Mouse (Mus musculus): ENCODE results near the gene Epb41.

Epb41 gene

DNA sequence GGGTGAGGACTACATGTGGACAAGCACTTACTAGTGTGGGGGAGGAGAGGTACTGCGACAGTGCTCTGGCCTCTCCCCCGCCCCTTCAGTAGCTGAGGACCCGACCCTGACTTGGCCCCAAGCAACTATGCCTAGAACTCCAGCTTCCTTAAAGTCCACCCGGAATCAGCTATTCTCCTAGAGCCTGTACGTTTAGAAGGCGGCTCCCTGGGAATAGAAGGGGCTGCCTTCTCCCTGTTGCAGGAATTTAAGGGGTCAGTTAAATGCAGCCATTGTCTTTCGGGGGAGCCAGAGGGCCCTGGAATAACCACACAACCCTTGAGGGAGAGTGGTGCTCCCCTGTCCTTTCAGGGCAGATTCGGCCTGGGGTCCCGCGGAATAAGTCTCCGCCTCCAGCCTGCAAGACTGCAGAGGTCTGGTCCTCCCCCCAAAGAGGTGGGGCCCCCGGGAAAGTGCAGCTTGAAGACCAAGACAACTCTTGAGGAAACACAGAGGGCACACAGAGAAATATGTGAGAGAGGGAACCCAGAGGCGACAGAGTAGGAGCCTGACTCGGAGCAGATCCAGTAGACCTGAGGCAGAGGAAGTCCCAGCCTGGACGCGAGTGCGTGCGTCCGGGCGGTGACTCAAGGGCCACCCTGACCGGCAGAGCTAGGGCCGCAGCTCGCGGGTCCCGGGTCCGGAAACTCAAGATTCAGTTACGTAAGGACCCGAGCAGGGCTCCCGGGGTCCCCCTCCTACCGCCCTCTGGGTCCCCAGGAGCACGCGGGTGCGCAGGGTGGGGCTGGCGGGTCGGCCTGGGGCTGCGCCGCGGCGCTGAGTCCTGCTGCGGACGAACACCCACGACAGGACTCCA lies 816 bp downstream of the Epb41 start, which contains the start of gene Gm10300:
Gene Gm10300 (plus strand): TSS at position 621 of the 856 bp plus-strand sequence.
- peak; percentile 64 for DNase-seq

DNA sequence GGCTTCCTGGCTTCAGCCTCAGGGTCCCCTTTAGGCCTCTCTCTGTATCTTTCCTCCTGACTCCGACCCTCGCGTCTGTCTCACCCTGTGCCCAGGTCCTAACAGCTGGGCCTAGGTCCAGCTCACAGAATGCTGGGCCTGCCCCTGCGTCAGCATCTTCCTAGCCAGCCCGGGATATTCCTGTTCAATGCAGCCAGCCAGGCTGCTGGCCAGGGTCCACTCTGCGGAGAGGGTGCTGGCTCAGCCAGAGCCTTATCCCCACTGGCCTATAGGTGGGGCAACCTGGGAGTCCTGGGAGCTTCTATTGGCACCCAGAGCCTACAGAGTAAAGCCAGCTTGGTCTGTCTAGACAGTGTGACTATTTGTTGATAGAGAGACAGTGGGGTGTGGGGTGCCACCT lies 2.2 kb downstream of the Epb41 start:
- no peak for DNase-seq

DNA sequence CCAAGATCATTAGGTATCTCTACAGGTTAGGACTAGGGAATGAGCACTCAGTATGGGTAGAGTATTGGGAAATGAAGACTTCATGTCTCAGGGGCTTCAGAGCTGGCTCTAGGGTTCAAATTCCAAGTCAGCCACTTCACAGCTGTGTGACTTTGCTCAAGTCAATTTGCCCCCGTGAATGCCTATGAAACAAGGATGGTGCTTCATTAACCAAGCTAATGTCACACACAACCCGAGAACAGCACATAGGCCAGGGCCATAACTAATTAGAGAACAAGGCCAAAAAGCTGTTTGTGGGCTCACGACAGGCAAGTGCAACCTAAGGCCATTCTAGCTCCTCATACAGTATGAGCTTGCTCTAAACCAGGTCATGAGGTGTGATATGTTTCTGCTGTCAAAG lies 3.0 kb downstream of the Epb41 start:
- DNase-seq: no peak

DNA sequence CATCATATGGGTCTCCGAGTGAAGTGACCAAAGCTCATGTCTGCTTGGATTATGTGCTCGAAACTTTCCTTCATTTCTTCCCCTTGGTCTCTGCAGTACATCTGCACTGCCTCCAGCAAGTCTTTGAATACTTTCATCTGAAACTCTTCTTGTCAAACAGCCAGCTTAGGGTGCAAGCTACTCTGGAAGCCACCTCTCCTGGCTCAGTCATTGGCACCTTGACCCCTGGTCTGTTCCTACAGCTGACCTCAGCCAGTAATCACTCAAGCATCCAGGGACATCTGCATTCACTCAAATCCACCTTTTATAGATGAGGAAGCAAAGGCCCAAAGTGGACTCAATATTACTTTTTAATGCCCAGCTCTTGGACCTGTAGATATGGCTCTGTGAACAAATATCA lies 3.4 kb downstream of the Epb41 start:
- DNase-seq: no peak

DNA sequence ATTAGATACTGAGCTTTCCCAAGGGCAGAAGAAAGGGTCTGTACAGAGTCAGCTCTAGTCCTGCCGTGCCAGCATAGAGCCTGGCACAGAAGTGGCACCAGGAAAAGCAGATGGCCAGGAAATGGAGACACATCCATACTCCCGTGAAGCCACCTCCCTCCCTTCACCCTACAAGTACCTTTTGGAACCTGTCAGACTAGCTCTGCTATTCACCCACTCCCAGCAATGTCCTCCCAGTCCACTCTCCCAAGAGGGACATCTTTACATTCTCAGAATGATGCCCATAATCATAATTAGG lies 7.2 kb downstream of the Epb41 start:
- DNase-seq: no peak

DNA sequence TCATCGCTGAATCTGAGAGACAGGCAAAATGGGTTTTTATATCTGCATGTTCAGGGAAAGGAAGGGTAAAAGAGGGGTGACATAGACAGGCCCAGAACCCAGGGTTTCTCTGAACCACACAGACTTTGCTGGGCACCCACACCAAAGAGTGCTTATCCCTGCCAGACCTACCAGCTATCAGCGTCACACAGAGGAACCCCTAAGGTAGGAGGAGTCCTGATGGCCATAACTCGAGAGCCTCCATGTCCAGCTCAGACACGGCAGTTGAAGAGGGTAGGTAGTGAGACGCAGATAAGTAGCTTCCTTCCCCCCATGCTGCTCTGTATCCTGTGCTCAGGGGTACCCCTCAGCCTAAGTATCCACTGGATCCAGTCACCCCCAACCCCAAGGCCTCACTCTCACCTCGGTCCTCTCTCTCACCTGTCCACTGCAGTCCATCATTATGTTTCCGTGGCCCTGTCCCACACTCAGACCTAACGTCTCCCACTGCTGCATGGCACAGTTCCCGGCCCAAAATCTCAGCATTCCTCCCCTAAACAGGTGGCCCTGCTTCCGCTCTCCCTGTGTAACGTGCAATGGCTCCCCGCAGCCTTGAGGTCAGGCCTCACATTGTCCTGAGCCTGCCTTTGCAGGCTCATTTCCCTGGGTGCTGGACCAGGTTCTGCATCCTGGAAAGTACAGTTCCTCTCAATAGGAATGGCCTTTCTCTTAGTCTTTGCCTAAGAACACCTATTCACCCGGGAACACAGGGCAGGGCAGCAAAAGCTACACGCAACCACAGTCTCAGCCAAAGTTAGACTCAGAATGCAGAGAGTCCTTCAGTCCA lies 7.8 kb downstream of the Epb41 start:
- no peak for DNase-seq

DNA sequence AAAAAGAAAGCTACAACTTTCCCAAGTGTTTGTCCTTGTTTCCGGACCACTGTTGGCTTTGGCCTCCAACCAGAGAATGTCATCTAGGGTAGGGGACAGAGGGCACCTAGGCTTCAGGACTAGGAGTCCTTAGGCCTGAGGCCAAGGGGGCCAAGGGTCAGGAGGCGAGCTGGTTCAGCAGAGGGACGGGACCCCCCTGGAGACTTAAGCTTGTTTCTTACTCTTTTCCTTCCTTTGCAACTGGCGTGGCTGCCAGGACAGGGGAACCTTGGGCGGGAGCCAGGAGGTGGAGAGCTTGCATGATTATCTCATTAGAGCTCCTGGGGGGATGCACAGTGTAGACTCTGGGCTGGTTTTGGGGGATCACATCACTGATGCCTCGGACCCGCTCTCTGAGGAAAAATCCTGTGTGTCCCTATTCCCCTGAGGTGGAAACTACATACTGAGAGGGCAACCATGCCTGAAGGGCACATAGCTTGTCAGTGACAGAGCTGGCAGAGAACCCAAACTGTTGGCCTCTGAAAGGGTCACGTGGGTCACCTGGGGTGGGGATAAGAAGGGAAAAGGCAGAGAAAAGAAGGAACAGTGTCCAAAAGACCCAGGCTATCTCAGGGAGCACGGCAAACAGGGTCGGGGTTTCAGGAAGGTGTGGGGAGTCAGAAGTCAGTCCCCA lies 8.9 kb downstream of the Epb41 start:
- no peak for DNase-seq

DNA sequence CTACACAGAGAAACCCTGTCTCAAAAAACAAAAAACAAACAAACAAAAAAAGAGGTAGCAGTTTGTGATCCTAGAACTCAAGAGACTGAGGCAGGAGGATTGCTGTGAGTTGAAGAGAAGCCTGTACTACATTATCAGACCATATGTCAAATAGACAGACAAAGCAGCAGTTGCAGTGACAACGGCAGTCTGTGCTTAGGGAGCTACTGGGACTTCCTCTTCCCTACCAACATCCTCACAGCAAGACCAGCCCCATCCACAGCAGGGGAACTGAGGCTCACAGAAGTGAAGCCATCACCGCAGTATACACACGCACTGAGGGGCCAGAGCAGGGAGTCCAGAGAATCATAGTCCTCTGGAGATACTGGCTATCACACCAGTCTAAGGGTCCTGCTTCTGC lies 9.5 kb downstream of the Epb41 start:
- no peak for DNase-seq

DNA sequence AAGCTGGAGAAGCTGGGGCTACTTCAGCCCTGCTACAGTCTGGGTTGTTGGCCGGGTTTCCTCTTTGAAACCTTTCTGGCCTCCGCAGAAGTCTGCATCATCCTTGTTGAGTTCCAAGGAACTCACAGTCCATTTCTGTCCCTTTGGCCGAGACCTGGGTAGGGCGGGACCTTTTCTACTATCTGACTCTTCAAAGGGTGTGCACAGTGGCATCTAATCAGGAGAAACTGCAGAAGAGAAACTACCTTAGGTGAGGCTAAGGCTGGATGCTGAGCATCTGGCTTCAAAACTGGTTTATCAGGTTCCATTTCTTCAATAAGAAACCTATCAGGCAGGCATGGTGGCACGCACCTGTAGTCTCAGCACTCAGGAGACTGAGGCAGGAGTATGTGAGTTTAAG lies 10.6 kb downstream of the Epb41 start:
- DNase-seq: no peak

DNA sequence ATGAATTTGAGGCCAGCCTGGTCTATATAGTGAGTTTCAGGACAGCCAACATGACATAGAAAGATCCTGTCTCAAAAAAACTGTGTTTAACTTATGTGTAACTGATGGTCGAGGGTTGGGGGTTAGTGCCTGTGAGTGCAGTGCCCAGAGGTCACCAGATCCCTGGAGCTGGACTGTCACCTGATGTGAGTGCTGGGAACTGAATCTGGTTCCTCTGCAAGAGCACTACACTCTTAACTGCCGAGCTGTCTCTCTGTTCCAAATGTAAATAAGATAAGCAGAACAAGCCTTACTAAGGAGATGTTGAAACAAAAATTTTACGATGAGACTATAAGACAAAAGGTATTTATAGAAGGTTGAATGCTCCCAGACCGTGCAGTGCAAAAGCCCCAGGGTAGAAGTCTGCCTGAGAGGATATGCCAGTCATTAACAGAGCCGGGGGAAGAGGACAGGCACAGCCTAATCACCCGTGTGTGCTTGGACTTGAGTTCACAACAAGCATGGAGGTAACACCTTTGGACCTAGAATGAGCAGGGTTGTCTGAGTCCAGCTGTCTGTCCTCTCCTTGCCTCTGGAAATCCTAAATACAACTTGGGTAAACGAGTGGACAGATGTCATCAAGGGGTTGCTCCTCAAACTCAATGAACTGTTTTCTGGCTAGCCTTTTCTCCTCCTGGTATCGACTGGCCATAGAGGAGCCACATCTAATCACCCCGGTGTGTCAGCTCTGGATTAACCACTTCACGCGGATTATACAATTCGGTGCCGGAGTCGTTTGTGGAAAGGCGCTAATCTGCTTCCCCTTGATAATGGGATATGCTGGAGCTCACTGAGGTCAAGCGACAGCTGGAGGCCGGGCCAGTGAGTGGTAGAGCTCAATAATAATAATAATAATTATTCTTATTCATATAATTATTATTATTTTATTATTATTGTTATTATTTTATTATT lies 11.9 kb downstream of the Epb41 start:
- no peak for DNase-seq

DNA sequence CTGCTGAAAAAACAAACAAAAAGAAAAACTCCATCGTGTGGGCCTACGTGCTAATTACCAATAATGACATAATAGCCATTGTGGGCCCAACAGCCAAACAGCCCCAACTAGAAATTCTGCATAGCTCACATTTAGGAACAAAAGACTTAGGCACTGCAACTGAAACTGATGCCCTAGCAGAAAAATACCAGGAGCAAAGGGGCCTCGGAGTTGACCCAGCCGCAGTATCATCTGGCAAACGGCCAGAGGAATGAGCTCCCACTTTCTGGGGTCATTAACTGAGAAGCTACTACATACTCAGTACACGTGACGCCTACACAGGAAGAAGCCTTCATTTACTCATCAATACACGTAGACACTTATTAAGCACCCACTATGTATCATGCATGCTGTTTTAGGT lies 12.8 kb downstream of the Epb41 start:
- no peak for DNase-seq

DNA sequence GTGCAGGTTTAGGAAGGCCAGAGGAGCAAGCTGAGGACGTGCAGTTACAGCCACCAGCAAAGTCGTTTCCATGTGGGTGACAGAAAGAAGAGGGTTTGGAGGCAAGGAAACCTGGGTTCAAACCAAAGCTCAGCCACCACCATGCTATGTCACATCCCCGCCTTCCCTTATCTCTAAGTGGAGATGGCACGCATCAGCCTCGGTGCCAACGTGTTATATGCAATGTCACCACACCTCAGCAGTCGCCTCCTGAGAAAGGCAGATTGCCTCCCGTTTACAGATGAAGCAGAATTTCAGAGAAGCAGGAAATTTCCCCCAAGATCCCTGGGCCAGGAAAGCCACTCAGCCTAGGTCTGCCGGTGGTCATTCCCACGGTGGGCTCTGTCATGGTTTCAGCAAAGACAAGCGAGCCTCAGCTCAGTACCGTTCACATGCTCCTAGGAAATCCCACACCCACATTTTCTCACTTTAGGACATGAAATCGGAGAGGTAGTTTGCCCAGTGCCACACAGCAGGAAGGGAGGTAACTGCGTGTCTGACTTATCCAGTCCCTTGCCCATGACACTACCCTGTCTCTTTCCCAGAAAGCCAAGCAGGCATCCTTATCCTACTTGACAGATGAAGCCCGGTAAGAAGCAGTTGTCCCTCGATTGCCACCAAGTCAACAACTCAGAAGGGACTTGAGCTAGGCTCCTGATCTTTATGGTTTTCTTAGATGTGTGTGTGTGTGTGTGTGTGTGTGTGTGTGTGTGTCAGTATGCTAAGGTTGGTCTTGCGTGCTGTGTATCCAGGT lies 14.9 kb downstream of the Epb41 start:
- DNase-seq: no peak

DNA sequence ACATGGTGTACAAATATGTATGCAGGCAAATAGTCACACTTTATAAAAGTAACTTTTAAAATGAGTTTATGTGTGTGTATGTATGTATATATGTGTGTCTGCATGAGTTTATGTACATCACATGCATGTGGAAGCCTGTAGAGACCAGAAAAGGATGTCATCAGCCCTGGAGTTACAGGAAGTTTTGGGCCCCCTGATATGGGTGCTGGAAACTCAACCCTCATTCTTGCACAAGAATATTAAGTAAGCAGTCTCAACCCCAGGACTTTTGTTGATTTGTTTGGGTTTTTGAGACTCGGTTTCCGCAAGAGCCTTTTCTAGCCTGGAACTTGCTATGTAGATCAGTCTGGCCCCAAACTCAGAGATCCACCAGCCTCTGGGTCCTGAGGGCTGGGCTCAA lies 15.6 kb downstream of the Epb41 start:
- no peak for DNase-seq

DNA sequence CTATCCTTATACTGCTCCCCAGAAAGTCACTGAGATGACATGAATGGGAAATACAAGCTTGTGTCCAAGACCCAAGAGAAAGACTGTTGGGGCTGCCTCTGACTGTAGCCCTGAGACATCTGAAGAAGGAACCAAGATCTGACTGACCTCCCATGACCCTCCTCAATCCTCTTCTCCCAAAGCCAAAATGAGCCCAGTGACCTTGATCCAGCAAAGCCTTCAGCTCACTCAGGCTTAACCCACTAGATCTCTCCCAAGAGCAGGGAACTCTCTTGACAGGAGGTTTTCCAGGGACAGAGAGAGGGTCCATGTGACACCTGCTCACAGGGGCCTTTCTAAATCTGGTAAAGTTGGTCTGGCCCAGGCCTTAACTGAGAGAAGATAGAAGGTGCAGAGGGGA lies 17.8 kb downstream of the Epb41 start:
- DNase-seq: no peak

DNA sequence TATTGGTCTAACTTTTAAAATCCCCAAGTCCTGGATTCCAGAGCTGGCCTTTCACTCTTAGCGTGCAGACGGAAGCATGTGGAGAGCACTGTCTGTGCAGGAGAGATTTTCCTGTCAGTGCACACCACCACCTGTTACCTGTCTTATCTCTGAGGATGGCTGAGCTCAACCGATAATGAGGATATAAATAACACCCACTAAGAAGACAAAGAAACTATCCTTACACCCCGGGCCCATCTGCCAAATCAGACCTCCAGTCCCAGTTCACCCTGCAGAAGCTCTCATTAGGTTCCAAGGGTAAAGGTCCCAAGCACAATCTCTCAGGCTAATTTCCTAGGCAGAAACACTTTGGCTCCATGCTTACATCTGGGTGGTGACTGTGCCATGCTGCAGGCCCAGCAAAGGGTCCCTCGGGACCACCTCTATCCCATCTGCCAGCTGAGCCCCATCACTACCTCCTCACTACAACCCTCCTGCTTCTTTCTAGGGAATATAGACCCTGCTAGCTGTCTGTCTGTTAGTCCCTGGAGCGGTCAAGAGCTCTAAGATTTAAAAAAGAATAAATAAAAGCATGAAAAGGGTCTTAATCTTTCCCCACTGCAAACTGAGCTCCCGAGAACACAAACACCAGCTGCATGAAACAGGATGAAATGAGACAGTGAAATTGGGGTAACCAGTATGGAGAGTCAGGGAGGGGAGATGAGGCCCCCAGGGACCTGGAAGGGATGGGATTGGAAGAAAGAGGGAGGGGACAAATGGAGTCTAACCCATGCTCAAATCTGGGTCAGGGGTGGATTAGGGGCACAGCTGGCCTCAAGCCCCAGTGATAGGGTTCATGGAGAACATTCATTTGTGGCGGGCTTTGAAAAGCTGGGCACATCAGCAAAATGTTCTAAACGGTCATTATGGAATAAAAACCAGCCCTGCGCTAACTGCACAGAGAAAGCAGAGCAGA lies 23.5 kb downstream of the Epb41 start:
- no peak for DNase-seq

DNA sequence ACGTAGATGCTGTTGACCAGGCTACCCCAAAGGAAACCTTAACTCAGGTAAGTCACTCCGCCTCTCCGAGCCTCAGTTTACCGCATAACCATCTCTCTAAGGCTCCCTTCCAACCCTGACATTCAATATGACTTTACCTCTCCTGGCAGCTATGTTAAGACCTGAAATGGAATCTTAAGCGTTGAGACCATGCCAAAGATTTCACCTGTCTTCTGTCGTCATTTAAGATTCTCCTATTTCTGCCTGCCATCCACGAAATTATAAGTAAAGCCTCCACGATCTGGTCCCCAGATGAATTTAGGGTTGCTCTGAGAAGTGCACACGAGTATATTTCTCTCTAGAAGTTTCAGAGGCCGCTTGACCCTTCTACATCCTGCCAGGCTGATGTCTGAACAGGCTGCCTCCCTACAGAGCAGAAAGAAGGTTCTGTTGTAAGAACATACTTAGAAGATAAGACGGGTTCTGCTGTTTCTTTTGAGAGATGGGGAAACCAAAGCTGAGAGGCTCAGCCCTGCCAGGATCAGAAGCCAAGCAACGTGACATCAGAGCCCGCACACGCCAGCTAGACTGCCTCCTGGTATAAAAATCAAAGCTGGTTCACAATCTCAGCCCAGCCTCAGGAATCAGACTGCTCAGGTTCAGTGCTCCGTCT lies 25.4 kb downstream of the Epb41 start:
- DNase-seq: no peak

DNA sequence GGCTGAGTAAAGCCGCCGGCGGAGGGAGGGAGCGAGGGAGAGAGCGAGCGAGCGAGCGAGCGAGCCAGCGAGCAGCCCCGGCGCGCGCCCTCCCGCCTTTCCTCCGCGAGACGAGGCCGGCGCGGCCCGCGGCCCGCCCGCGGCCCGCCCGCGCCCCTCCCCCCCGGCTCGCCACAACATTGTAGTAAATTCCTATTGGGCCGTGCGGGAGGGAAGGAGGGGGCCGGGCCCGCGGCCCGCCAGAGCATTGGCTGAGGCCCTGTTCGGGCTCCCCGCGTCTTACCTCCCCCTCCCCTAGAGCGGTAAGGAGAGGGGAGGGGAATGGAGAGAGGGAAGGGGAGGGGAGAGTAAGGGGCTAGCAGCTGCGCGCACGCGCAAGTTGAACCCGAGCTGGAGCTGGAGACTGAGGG lies 26.1 kb downstream of the Epb41 start:
- DNase-seq: peak; percentile 94

DNA sequence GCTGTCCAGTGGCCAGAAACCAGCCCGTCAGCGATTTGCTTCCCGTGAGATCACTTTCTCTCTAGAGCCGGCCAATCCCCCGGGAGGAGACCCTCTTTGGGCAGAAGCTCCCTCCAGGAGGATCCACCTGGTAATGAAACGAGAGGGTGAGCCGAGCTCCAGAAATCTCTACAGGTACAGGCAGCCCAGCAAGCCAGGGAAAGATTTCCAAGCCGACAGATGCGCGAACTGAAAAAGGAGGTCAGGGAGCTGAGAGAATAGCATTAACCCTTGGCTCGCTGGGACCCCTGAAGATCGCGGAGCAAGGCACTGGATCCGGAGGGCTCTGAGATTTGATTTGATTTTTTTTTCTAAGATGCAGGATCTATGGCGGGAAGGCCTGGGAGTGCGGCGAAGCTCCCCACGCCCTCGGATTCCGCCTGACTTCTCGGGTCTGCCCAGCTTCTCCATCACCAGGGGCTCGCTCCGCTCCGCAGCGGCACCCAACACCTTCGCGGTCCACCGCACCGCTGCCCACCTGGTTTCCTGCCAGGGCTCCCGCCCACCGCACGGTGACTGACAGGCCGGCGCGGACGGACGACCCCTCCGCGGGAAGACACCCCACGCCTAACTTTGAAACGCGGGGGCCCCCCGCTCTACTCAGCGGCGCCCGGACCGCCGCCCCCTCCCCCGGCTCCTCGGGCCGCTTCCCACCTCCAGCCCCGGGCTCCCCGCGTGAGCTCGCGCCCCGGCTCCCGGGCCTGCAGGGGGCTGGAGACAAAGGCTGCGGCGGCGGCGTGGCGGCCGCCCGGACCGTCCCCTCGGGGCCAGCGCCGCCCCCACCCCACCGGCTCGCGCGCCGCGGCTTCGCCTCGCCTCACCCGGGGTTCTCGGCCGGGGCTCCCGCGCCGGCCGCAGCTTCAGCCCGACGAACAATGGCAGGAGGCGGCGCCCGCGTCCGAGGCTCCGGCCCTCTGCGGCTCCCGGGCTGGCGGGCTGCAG lies 26.8 kb downstream of the Epb41 start:
- DNase-seq: peak; percentile 64

DNA sequence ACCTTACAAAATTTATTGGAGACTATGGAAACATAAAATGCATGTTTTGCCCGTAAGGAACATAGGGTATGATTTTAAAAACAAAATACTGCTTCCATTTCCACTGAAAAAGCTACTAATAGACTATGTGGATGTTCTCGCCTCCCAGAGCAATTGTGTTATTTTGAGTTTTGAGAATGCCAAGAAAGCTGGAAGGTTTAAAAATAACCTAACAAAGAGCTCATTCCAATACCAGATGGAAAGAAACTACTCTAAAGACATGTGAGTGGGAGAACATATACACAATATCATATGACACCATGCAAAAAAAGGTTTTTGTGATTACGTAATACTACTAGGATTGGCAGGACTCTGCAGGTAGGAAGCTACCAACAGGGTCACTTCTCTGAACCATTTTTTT lies 31.4 kb downstream of the Epb41 start:
- no peak for DNase-seq

All from thymus, postnatal 14 days (tissue).